Mouse (Mus musculus): ENCODE results near the gene Socs1. TPM values are rescaled to one million over a fixed set of nuclear protein-coding genes. Genes with fewer than 3 reads are reported as not detected.

The Socs1 gene
- total RNA-seq, 1 experiment from 2014 or later, result 2.7 TPM

- ATAC-seq (replicated peaks in 1 of 2; ENCODE audit: insufficient read depth in 1 of 2, low FRiP score in 2 of 2, low TSS enrichment in 1 of 2, low read depth in 1 of 2, poor library complexity in 2 of 2, severe bottlenecking in 2 of 2), result no peak
Measured at GRCm38 (mm10) chr16:10773543-10773942, 11.8 kb downstream of the Socs1 start.

DNA sequence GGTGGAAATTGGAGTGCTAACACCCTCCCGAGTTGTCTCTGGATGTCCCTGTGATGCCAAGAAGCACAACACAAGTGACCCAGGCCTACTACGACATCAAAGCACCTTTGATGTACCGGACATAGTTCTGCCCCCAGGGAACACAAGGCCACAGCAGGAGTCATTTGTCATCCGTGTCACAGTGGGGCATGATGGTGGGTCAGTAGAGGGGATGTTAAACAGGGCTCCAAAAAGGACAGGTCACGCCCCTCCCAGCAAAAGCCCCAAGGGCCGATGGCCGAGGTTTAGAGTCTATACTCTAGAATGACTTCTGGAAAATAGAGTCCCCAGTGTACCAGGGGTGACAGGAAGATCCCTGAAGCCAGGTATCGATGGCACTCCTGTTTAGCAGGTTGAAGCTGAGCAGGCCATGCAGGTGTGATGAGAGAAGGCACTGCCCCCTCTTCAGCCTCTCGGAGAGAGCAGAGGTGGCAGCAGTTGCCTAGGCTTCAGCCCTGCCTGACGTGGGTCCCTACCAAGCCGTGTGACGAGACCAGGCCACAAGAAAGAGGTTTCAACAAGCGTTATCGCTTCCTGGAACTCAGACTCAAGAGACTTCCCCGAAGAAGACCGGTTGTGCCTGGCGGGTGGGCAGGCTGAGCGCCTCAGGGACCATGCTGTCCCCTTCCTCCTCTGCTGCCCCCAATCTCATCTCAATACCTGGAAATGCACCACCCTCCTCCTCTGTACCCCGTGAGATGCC lies 13.4 kb downstream of the Socs1 start:
- ATAC-seq (replicated peaks in 1 of 2; ENCODE audit: insufficient read depth in 1 of 2, low FRiP score in 2 of 2, low TSS enrichment in 1 of 2, low read depth in 1 of 2, poor library complexity in 2 of 2, severe bottlenecking in 2 of 2), result peak; percentile 48 to 65

DNA sequence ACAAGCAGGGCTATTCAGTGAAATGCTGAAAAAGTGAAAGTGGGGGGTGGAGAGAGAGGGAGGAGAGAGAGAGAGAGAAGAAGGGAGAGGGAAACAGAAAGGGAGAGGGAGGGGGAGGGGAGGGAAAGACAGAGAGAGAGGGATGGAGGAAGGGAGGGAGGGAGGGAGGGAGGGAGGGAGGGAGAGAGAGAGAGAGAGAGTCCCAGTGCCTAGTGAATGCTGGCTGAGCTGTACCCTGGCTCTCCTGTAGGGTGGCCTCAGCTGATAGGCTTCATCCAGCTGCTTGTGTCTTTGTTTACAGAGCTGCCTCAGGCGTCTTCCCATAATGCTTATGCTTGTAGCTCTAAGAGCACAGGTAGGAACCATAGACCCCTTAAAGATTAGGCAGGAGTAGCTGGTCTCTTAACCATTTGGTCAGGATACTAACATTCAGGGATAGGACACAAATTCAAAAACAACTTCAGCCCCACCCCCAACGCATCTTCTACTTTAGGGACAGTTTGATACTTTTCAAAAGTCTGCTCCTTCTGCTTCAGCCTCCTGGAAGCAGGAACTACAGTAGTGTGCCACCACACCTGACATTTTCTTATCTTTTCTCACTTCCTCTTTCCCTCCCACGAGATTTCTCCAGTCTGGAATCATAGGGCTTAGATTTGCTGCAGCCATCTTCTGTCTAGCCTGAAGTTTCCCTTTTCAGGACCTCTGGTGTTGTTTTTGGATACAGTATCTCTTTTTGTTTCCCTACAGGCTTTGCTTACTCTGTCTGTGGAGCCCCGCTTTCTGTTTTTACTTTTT lies 14.6 kb downstream of the Socs1 start:
- ATAC-seq (replicated peaks in 1 of 2; ENCODE audit: insufficient read depth in 1 of 2, low FRiP score in 2 of 2, low TSS enrichment in 1 of 2, low read depth in 1 of 2, poor library complexity in 2 of 2, severe bottlenecking in 2 of 2), result no peak

DNA sequence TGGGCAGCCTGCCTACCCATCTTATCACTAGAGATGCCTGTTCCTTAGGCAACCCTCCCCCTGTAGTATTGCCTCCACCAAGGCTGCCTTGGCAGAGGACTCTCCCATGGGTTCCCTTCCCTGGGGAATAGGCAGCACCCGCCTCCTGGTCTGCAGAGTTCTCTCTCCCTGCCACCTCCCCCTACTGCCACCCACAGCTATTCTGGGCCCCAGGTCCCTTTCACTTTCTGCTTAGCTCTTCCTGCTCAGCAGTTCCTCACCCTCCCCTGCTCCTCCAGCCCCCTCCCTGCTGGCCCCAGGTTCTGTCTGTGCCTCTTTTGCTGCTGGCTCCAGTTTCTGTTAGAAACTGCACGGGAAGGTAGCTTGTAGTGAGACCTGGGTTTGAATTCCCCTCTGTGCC lies 15.7 kb downstream of the Socs1 start:
- ATAC-seq (replicated peaks in 1 of 2; ENCODE audit: insufficient read depth in 1 of 2, low FRiP score in 2 of 2, low TSS enrichment in 1 of 2, low read depth in 1 of 2, poor library complexity in 2 of 2, severe bottlenecking in 2 of 2), result peak; percentile 70 to 76

- ATAC-seq (replicated peaks in 1 of 2; ENCODE audit: insufficient read depth in 1 of 2, low FRiP score in 2 of 2, low TSS enrichment in 1 of 2, low read depth in 1 of 2, poor library complexity in 2 of 2, severe bottlenecking in 2 of 2), result peak; percentile 28 to 46; a peak in 2 of 4 replicates
Measured at GRCm38 (mm10) chr16:10768821-10769220, 16.5 kb downstream of the Socs1 start.

GRCm38 (mm10) chr16:10767158-10767557 lies 18.2 kb downstream of the Socs1 start:
- ATAC-seq (replicated peaks in 1 of 2; ENCODE audit: insufficient read depth in 1 of 2, low FRiP score in 2 of 2, low TSS enrichment in 1 of 2, low read depth in 1 of 2, poor library complexity in 2 of 2, severe bottlenecking in 2 of 2), result peak in 1 of 2 experiments; percentile 34; a peak in 1 of 4 replicates

DNA sequence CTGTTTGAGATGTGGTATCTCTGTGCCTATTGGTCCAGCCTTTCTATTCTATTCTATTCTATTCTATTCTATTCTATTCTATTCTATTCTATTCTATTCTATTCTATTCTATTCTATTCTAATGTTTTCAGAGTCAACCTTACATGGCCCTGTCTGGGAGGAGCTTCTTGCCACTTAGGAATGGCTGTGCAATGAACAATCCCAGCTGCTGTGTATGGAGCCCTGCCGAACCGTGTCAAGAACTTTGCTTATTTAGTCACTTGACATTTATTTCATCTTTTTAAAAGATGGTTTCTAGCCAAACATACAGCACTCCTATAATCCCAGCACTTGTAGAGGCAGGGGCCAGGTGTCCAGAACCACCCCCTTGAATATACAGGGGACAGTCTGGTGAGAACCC lies 21.0 kb downstream of the Socs1 start:
- no peak for ATAC-seq (replicated peaks in 1 of 2; ENCODE audit: insufficient read depth in 1 of 2, low FRiP score in 2 of 2, low TSS enrichment in 1 of 2, low read depth in 1 of 2, poor library complexity in 2 of 2, severe bottlenecking in 2 of 2)

DNA sequence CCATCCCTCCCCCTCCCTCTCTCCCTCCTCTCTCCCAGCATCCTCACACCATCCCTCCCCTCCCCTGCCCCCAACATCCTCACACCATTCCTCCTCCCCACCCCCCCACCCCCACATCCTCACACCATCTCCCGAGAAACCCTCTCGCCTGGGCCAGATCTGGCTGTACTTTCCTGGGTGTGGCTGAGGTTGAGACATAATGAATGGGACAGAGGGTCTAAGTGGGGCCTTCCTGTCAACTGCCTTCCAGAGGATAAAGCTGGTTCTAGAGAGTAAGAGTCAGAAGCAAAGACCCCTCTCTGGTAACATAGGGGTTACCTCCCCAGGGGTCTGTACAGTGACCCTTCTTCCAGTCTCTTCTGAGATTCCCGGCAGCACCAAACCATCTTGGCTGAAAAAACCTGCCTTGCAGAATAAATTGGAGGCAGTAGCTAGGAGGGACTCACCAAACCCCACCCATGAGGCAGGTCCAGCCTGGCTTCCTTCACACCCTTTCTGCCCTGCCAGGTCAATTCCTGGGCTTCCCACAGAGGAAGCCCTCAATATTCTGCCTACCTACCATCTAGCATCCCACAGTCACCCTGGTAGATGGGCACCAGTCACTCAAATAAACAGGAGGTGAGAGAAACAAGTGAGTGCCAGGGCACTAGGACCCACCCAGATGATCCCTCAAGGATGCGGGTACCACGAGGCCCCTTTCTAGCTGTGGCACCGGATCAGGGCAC lies 21.6 kb downstream of the Socs1 start:
- ATAC-seq (replicated peaks in 1 of 2; ENCODE audit: insufficient read depth in 1 of 2, low FRiP score in 2 of 2, low TSS enrichment in 1 of 2, low read depth in 1 of 2, poor library complexity in 2 of 2, severe bottlenecking in 2 of 2), result no peak

DNA sequence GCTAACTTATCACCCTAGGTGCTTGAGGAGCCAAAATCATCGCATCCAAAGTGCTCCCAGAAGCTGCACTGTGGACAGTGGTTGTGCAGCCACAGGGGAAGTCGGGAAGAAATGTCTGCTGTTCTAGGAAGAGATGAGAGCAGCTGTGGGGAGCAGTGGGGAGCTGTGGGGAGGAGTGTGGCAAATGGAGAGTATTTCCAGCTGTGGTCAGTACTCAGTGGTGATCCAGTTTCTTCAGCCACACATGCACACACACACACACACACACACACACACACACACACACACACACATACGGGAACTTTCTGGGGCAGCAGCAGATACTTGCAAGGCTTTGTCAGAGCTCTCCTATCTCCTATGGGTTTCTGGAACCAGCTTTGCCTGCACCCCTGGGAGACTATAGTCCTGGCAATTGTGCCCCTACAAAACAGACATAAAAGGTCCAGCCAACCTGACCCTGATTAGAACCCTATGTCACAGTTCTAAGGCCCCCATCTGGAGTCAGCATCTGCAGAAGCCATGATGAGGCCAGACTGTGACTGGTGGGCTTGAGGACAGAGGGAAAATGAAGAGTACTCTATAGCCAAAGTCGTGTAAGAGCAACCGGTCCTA lies 22.7 kb downstream of the Socs1 start:
- no peak for ATAC-seq (replicated peaks in 1 of 2; ENCODE audit: insufficient read depth in 1 of 2, low FRiP score in 2 of 2, low TSS enrichment in 1 of 2, low read depth in 1 of 2, poor library complexity in 2 of 2, severe bottlenecking in 2 of 2)

GRCm38 (mm10) chr16:10761182-10761581 lies 24.2 kb downstream of the Socs1 start:
- no peak for ATAC-seq (replicated peaks in 1 of 2; ENCODE audit: insufficient read depth in 1 of 2, low FRiP score in 2 of 2, low TSS enrichment in 1 of 2, low read depth in 1 of 2, poor library complexity in 2 of 2, severe bottlenecking in 2 of 2)

GRCm38 (mm10) chr16:10756168-10756567 lies 29.2 kb downstream of the Socs1 start:
- no peak for ATAC-seq (replicated peaks in 1 of 2; ENCODE audit: insufficient read depth in 1 of 2, low FRiP score in 2 of 2, low TSS enrichment in 1 of 2, low read depth in 1 of 2, poor library complexity in 2 of 2, severe bottlenecking in 2 of 2)

- ATAC-seq (replicated peaks in 1 of 2; ENCODE audit: insufficient read depth in 1 of 2, low FRiP score in 2 of 2, low TSS enrichment in 1 of 2, low read depth in 1 of 2, poor library complexity in 2 of 2, severe bottlenecking in 2 of 2), result no peak
Measured at GRCm38 (mm10) chr16:10754521-10755296, 30.6 kb downstream of the Socs1 start.

GRCm38 (mm10) chr16:10749824-10750223 lies 35.5 kb downstream of the Socs1 start:
- no peak for ATAC-seq (replicated peaks in 1 of 2; ENCODE audit: insufficient read depth in 1 of 2, low FRiP score in 2 of 2, low TSS enrichment in 1 of 2, low read depth in 1 of 2, poor library complexity in 2 of 2, severe bottlenecking in 2 of 2)

DNA sequence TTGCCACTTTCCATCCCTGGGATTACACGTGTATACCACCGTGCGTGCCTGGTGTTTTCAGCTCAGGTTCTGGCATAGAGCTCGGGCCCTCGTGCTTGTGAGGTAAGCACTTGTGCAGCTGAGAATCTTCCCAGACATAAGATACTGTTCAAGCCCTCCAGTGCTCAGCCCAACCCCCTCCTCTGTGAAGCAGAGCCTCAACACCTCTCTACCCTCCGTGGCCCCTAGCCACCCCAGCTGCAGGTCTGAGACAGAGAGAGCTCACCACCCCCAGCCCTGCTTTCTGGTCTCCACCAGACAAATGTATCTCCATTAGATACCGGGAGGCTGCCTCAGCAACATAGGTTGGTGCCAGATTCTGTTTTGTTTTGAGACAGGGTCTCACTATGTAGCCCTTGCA lies 36.1 kb downstream of the Socs1 start:
- no peak for ATAC-seq (replicated peaks in 1 of 2; ENCODE audit: insufficient read depth in 1 of 2, low FRiP score in 2 of 2, low TSS enrichment in 1 of 2, low read depth in 1 of 2, poor library complexity in 2 of 2, severe bottlenecking in 2 of 2)

GRCm38 (mm10) chr16:10741082-10741481 lies 44.3 kb downstream of the Socs1 start:
- peak; percentile 34 to 52; a peak in 3 of 4 replicates for ATAC-seq (replicated peaks in 1 of 2; ENCODE audit: insufficient read depth in 1 of 2, low FRiP score in 2 of 2, low TSS enrichment in 1 of 2, low read depth in 1 of 2, poor library complexity in 2 of 2, severe bottlenecking in 2 of 2)

GRCm38 (mm10) chr16:10739854-10740398 lies 45.4 kb downstream of the Socs1 start:
- no peak for ATAC-seq (replicated peaks in 1 of 2; ENCODE audit: insufficient read depth in 1 of 2, low FRiP score in 2 of 2, low TSS enrichment in 1 of 2, low read depth in 1 of 2, poor library complexity in 2 of 2, severe bottlenecking in 2 of 2)

DNA sequence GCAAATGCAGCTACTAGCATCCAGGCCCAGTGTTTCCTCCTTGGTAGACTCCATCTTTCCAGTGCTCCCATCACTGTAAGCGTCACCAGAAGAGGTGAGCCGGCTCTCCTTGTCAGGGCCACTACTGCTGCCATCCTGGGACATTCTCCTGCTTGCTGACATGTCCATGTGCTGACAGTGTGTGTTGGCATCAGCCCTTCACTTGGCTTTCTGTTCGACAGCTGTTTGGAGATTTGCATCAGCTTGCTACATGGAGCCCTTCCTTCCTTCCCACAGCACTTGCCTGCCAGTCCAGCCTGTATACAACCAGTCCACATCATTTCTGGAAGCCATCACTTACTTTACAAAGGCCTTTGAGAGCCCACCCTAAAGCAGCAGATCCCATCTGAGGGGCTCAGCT lies 46.5 kb downstream of the Socs1 start:
- no peak for ATAC-seq (replicated peaks in 1 of 2; ENCODE audit: insufficient read depth in 1 of 2, low FRiP score in 2 of 2, low TSS enrichment in 1 of 2, low read depth in 1 of 2, poor library complexity in 2 of 2, severe bottlenecking in 2 of 2)

Measured in hematopoietic stem cell, adult 5-6 weeks (primary cell).